Mouse (Mus musculus): ENCODE measurements around the gene Apol9b.

The Apol9b gene

DNA sequence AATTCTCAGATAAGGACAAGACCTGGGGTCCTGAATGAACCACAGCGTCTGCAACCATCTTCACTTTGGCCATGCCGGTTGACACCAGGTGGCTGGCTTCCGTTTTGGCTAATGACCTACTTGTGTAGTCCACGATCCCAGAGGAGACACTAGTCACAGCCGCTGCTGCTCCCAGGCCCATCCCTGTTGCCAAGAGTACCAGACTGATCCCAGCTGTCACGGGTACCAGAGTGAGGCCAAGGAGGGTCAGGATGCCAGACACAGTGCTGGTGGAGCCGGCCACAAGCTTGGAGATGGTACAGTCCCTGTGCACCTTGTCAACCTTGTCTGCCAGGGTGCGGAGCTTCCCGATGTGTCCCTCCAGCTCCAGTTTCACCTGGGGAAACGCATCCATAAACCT lies 20.9 kb downstream of the Apol9b start:
- no peak for DNase-seq

DNA sequence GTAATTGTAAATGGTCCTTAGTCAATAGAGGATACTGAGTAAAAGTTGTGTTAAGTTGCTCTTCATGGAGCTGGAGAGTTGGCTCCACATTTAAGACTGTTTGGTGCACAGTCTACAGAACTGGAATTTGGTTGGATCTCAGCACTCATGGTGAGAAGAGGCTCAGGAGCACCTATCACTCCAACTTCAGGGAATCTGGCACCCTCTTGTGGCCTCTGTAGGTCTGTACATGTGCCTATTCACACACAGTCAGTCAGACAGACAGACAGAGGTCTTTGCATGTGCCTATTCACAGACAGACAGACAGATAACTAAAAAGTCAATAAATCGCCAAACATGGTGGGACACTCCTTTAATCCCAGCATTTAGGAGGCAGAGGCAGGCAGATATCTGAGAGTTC lies 21.6 kb downstream of the Apol9b start:
- DNase-seq = no peak

DNA sequence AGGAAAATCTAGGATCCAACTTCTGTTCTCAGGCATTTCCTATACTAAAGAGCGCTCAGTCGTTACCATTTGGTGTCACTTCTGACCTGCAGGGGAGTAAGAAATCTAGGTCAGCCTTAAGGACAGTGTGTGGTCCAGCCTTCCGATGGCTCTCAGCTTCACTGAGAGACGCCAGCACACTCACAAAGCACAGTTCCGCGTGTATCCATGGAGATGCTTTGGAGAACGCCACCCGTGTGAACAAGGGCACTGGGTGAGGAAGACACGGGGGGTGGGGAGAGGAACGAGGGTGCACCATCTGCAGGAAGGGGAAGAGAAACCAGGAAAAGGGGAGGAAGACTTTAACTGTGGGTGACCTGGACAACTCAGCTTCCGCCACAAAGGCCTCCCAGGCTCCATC lies 23.6 kb downstream of the Apol9b start:
- DNase-seq = no peak

DNA sequence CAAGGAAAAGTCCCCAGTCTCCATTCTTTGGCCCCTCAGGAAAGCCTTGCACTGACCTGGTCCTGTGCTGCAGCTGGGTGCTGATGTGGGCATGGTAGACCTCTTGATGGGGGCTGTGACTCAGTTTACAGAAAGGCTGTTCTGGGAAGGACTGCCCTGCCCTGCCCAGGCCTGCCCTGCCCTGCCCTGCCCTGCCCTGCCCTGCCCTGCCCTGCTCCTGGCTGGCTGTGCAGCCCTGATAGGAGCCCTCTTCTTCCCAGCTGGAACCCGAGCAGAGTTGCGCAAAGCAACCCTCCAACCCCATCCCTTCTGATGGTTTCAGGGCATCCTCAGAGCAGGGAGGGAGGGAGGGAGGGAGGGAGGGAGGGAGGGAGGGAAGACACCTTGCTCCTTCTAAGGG lies 26.3 kb downstream of the Apol9b start:
- DNase-seq = no peak

DNA sequence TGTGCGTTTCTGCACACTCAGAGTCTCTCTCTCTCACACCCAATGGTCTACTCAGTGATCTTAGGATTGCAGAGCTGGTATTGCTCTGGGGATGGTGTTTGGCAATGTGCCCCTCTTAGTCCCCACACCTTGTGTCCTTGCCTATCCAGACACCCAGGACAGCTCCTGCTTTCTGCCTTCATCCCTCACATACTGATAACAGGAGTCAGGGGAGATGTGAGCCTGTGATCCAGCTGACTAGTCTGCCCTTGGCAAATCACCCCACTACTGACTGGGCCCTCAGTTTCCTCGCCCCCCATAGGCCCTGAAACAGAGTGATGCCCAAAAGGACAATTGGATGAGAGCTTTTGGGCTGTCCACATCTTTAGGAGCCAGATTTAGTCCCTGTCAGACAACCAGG lies 27.2 kb downstream of the Apol9b start:
- DNase-seq = no peak

DNA sequence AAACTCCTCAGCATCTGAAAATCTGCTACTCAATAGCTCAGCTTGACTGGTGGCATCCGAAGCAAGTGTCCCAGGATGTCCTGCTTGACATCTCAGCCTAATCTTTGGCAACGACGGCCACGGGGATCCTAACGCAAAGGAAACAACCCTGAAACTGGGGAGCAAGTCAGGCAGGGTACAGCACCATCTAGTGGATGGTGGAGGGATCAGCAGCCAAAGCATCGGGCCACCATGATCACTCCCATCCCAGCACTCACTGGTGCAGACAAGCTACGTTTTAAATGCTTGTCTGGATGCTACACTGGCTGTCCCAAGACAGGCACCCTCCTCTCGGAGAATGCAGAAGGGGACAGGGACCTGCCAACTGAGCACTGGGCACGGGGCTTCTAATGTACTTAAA lies 28.0 kb downstream of the Apol9b start, which contains the start of gene Apol8:
TSS of gene Apol8 (minus strand) at position 156 of the 400 bp plus-strand sequence.
- peak; percentile 59 for DNase-seq

DNA sequence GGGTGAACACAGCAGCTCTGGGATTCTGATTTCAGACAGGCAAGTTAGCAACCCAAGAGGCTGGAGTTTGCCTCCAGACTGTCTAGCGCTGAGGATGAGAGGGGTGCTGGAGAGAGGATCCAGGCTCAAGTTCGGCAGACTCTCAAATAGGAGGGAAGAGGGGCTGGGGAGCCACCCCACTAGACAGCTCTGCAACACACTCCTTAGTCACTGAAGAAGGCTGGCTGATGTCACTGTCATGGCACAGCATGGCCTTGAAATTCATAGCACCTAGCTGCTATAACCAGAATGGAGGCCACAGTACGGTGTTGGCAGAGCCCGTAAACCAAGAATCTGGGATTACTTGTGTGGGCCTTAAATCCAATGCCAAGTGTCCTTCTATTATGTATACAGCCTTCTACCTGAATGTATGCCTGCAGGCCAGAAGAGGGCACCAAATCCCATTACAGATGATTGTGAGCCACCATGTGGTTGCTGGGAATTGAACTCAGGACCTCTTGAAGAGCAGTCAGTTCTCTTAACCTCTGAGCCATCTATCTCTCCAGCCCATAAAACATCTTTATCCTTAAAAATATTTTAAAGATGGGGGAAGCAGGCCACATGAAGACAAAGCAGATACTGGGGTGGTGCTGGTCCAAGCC lies 28.9 kb downstream of the Apol9b start:
- DNase-seq = no peak

DNA sequence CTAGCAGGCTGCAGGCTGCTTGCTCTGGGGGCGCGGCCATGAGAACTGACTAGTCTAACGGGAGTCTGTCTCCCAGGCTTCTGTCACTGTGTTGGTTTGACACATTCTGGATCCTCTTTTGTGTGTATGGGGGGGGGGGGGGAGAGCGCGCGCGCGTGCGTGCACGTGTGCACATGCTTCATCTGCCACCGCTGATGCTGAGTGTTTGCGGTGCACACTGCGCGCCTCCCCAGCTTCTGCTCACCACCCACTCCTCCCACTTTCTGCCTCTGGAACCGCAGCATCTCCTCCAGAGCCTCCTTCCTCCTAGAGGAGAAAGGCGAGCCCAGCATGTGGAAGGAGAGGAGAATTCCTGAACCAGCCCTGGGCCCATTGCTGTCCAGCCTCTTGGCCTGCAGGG lies 31.2 kb downstream of the Apol9b start:
- DNase-seq = no peak

DNA sequence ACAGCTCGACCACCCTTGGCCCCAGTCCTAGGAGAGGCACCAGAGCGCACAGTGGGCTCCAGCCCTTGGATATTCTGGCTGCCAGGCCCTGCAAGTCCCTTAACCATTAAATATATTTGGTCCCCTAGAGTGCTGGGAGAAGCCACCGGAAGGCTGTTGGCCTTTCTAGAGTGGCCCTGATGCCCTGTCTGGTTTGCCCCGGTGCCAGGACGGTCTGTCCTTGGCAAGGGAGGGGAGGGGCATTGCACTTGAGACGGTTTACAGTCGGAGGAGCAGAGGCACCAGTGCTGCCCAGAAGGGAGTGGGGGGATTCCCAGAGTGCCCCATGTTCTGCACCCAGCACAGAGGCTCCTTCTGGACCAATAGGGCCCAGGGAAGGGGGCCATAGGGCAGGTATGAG lies 32.2 kb downstream of the Apol9b start:
- no peak for DNase-seq

DNA sequence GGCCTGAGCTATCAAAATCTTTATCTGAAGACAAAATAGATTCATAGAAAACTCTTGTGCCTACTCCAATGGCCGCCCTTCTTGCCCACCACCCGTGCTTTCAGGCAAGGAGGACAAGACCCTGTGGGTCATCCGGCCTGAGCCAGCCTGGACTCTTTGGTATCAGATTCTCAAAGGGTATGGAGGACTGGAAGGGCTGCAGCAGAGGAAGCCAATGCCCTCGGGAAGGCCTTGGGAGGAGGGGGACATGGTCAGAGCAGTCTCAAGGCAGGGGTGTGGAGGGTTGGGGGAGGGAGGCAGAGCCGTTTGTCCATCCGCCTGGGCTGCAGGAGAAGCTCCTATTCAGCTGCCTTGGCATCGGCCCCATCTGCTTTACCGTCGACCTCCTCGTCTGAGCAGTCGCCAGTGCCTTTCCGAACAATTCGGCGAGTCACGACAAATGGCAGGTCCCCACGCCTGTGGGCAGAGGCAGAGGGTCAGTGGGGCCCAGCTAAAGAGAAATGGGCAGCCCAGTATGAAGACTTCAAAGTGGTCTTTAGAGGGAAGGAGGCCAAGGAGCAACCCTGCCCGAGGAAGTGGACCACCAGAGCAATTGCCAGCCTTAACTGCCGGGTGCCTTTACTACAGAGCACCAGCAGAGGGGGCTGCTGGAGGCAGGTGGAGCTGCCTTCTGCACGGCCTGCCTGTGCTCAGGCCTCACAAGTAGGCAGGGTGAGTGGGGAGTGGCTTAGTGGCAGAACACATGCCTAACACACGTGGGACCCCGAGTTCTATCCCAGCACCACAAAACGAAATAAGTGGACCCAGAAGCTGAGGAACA lies 32.9 kb downstream of the Apol9b start:
- no peak for DNase-seq

DNA sequence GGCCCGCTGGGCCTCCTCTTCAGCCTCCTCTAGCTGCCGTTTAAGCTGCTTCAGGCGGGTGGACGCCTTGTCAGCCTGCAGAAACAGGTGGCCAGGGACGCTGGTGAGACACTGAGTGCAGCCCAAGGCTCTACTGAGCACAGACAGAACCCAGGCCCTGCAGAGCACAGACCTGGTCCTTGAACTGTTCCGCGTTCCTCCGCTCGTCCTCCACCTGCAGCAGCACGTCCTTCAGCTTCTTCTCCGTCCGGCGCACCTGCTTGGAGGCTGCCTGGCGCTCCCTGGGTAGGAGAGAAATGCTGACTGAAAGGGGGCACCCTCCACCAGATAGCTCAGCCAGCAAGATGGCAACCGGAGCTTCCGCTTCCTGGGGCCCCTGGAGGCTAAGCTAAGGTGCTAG lies 34.2 kb downstream of the Apol9b start:
- DNase-seq = no peak

DNA sequence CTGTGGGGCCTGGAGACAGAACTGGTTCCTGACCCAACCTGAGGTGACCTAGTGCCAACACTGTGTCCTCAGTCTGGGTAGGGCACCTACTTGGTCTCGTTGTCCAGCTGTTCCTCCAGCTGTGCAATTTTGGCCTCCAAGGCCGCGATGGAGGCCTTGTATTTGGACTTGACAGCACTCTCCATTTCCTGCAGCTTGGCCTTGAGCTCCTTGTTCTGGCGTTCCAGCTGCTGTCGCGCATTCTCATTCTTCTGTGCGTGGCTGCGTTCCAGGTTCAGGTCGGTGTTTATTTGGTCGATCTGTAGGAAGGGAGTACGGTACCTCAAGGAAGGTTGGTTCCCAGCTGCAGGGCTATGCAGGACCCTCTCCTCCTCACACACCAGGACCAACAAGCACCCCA lies 34.9 kb downstream of the Apol9b start:
- DNase-seq = no peak

DNA sequence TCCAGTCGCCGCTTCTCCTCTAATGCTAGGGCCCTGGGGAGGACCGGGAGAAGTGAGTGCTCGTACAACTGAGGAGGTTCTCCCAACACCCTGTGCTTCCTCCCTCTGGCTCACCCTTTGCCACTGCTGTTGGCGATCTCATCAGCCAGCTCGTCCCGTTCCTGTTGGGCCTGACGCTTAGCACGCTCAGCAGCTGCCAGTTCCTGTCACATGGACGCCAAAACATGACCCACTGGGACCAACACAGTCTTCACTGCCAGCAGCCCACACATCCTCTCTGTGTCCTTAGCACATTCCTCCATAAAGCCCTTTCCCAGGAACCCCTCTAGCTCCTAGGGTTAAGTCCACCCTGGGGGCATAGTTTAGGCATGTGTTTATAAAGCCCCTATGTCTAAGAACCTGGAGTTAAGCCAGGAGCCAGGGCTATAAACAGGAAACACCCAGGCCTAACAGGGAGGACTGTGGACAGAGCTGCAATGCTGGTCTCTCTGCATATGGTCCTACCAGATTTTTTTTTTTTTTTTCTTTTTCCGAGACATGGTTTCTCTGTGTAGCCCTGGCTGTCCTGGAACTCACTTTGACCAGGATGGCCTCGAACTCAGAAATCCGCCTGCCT lies 35.7 kb downstream of the Apol9b start:
- no peak for DNase-seq

DNA sequence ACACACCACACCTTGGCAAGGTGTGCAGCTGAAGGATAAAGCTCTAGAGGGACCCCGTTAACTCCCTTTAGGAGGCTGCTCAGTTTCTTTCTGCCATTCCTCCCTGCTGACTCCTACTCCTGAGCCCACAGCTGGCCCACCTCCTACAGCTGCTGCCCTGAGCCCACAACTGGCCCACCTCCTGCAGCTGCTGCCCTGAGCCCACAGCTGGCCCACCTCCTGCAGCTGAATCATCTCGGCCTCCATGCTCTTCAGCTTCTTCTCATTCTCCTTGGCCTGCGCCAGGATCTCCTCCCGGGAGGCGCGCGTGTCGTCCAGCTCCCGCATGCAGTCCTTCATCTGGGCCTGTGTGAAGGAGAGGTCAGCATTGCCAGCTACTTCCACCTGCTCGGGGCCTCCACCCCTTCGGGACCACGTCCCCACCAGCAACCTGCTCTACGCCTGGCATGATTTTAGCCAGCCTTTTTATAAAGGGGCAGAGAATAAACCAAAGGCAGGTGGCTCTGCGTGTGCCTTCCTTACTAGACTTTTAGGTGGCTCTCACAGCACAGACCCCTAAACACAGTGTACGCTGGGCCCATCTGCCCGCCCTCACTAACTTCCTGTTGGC lies 36.8 kb downstream of the Apol9b start:
- no peak for DNase-seq

DNA sequence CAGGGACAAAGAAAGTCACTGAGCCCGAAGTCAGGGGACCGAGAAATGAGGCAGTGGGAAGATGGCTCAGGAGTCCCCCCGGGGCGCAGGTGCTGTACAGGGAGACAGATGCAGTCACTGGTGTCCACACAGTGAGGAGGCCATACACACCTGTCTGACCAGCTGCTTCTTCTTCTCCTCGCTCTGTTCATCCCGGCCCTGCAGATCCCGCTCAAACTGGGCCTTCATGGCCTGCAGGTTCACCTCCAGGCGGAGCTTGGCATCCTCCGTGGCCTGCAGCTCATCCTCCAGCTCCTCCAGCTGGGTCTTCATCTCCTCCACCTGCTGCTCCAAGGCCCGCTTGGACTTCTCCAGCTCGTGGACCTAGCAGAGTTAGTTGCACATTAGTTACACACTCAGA lies 38.1 kb downstream of the Apol9b start:
- DNase-seq = no peak

DNA sequence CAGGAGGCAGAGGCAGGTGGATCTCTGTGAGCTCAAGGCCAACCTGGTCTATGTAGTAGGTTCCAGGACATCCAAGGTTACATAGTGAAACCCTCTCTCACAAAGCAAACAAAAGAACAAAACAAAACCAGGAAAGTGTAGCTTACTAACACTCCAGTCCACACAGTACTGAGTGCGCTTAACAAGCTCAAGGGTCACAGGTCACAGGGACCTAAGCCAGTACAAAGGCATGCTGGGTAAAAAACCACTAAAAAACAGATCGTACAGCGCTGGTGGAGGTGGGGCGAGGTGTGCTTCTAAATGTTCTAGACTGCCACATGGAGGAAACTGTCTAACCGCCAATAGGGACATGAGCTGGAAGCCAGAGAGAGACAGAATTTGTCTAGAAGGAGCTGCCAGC lies 41.5 kb downstream of the Apol9b start:
- no peak for DNase-seq

DNA sequence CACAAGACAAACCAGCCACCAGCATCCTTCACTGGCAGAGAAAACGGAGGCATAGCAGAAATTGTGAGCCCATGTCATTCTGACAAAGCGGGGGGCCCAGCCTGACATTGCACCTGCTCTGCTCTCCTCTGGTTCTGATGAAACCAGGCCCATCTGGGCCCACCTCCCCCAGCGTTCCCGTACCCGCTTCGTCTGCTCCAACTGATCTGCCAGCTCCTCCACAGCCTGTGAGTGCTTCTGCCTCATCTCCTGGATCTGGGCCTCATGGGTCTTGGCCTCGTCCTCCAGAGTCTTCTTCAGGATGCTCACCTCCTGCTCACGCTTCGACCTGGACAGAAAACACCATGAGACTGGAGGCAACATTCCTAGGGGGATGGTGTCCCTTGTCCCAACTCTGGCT lies 42.1 kb downstream of the Apol9b start:
- no peak for DNase-seq

DNA sequence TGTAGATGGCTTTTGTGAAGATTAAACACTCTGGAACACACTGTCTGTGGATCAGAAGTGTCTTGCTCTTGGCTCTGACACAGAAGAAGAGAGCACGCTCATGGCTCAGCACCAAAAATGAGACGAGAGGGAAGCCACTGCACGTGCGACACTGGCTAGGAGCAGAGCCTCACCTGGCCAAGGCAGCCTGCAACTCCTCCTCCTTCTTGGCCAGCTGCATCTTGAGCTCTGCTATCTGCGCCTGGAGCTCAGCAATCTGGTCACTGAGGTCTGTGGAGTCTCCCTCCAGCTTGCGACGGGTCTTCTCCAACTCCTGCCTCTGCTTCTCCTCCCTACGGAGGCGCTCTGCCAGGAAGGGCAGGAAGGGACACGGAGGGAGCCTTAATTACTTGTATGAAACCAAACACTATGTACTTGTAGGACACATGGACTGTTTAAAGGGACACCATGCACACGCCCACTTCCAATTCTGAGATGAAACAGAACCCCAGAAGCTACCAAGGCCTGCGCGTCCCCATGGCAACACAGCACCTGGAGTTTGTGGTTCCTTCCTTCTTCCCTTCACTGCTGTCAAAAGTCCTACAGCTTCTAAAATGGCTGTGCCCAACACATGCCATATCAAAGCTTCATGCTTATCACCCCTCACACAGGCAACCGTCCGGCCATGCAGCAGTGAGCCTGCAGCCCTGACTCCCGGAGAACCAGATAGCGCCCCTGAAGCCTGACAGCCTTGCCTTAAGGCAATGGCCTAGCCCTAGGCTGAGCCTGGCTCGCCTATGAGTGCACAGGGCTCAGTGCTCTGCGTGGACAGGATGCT lies 44.5 kb downstream of the Apol9b start:
- DNase-seq = no peak

DNA sequence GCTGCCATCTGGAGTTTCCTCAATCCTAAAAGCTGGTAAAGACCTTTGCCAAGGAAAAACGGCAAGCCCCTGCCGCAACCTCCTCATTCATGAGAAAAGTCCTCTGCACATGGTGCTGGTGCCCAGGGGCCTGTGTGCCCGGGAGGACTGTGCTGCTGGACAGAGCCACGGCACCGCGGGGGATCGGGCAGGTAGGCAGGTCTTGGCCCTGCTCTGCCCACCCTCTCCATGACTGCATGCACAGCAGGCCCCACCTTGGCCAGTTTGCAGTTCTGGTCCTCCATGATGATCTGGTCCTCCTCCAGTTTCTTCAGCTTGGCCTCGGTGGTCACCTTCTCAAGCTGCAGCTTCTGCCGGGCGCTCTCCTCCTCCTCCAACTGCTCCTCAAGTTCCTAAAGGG lies 45.5 kb downstream of the Apol9b start:
- DNase-seq = no peak

DNA sequence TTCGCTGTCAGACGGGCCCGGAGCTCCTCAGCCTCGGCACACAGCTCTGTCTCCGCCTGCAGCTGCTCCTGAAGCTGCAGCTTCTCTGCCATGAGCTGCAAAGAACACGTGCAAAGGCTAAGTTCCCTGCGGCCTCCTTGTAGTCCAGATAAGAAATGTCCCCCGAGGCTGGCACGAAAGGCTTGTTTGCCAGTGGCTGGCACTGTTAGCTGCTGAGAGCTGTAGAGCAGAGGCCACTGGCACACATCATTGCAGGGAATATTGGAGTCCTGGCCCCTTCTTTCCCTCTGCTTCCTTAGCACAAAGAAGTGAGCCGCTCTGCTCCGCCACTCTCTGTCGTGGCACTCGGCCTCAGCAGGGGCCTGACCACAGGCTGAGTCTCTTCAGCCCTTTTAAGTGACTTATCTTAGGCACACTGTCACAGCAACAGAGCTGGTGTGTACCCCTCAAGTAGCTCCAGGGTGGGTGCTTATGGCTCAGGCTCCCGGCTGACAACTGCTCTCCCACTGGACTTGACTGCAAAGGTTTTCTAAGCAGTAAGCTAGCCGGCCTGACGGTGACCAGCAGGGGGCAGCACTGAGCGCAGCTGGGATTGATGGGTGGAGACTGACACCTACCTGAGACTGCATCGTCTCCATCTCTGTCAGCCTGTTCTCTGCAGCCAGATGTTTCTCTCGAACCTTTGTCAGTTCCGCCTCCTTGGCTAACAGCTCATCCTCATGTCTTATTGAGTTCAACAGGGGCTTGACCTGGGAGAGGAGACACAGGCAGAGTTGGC lies 46.5 kb downstream of the Apol9b start:
- DNase-seq = peak; percentile 86

DNA sequence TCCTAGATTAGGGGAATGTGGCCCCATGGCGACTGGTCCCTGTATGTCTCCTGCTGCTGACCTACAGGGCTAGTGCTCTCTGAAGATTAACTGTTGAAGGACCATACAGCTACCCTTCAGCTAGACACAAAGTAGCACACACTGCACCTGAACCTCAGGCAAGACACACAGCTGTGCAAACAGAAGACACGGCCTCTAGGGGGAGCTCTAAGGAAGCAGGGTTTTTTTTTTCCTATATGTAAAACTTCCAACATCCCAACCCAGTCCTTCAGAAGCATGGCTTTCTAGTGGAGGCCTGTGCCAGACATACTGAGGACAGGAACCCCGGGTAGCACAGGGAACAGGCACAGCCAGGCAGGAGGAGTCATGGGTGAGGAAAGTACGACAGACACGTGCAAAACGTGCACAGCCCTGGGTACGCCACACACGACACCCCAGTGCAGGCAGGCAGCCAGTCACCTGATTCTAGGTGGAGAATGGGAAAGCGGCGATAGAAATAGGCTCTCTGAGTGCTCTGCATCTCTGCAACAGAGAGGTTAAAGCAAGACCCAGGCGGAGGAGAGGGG lies 53.7 kb downstream of the Apol9b start:
- no peak for DNase-seq

All from cerebellum, adult 8-10 months (tissue).